Mouse (Mus musculus) cerebellum, adult 2 months (tissue): ENCODE results near the gene Zfp579. TPM values are rescaled to one million over a fixed set of nuclear protein-coding genes. Genes with fewer than 3 reads are reported as not detected.
A peak's percentile ranks its signal among the peaks of the same experiment; 100 is the strongest.
"Not testable (repeated sequence)": the region's sequence is repeated elsewhere in the genome, so short reads cannot be mapped to it uniquely, and the experiment has no call there.

ENCODE experiments used
- DNase-seq, 2 experiments: peaks; one replicate each; pipeline ENCODE4 v3.0.0; 2021
- H3K27ac ChIP-seq: fragments of 200-500 bp; 2 replicates; pipeline ENCODE4 v1.5.1; 2012; ENCODE audit warnings: low read length, control low read depth, inconsistent platforms; ENCODE audit not compliant: insufficient read depth
- H3K27me3 ChIP-seq: fragments of 200-500 bp; 2 replicates; pipeline ENCODE4 v1.6.1; 2012; ENCODE audit warnings: inconsistent platforms, mild to moderate bottlenecking, low read length, moderate library complexity; ENCODE audit not compliant: control insufficient read depth, insufficient read depth
- H3K4me1 ChIP-seq: fragments of 200-500 bp; 2 replicates; pipeline ENCODE4 v1.6.1; 2011; ENCODE audit warnings: low read length; ENCODE audit not compliant: control insufficient read depth, insufficient read depth
- H3K4me3 ChIP-seq: fragments of 200-500 bp; replicated peaks from 2 replicates; pipeline ENCODE3; 2011; ENCODE audit warnings: mild to moderate bottlenecking, low read depth, low read length, control low read depth; ENCODE audit not compliant: insufficient read depth
- CTCF ChIP-seq: fragments of 200-500 bp; IDR thresholded peaks from 2 replicates; pipeline ENCODE4 v1.5.1; 2011; ENCODE audit warnings: low read depth, mild to moderate bottlenecking, control low read depth, low read length, moderate library complexity, borderline replicate concordance; ENCODE audit not compliant: insufficient read depth
- POLR2A ChIP-seq: fragments of 200-500 bp; IDR thresholded peaks from 2 replicates; pipeline ENCODE4 v1.6.1; 2011; ENCODE audit warnings: low read length, control low read depth, borderline replicate concordance; ENCODE audit not compliant: insufficient read depth
- WGBS: fragments of 180-500 bp; shearing (Covaris S2); methylation state at CpG from one replicate; pipeline ENCODE4 v1.1.7; 2018; 5-methylcytosine and 5-hydroxymethylcytosine counted together
- polyA plus RNA-seq: library from polyadenylated mRNA; depleted of rRNA; stranded (reverse); fragments of >200 nt; gene quantifications from 2 replicates; pipeline ENCODE4 v1.2.3, GENCODE M21; 2012

The Zfp579 gene
- polyA plus RNA-seq, 1 experiment: 65.2 TPM

- Histone ChIP-seq H3K4me3 (no peak overlapping the region), H3K27ac (no peak overlapping the region), H3K27me3 (no peaks in the 10 kb centered on the region), H3K4me1 (no peaks in the 10 kb centered on the region)
- TF ChIP-seq CTCF (no peak), POLR2A (no peak)
- 93% methylated on average over 26 of the region's 26 CpGs for WGBS
- no peak for DNase-seq
Observed at GRCm38 (mm10) chr7:5008229-5008628, 12.3 kb upstream of the Zfp579 start.

- not testable (repeated sequence) for H3K4me3 ChIP-seq, H3K27ac ChIP-seq, H3K27me3 ChIP-seq, H3K4me1 ChIP-seq, DNase-seq
- 63% methylated on average over 8 of the region's 8 CpGs for WGBS
Observed at GRCm38 (mm10) chr7:5002876-5003275, 6.9 kb upstream of the Zfp579 start.

- Histone ChIP-seq H3K27ac (no peak overlapping the region), H3K27me3 (no peaks in the 10 kb centered on the region), H3K4me1 (no peaks in the 10 kb centered on the region), H3K4me3 (no peak overlapping the region)
- peak; percentile 34; the same call in 1 of the 2 replicates for TF ChIP-seq CTCF
- no peak for TF ChIP-seq POLR2A
- no peak for DNase-seq
- 70% methylated on average over 2 of the region's 2 CpGs for WGBS
Observed at GRCm38 (mm10) chr7:4999876-5000275, 3.9 kb upstream of the Zfp579 start.

GRCm38 (mm10) chr7:4996934-4997333, 976 bp upstream of the Zfp579 start:
- no peak for DNase-seq
- H3K4me3 ChIP-seq: peak overlapping the region; percentile 85
- 42% methylated on average over 8 of the region's 8 CpGs for WGBS

GRCm38 (mm10) chr7:4995268-4996002, 523 bp downstream of the Zfp579 start:
- no peak for DNase-seq
- H3K27ac ChIP-seq: peak overlapping the region; percentile 60
- TF ChIP-seq CTCF (no peak), POLR2A (no peak)
- H3K4me1 ChIP-seq: peaks cover 3% of the 10 kb centered on the region
- 4% methylated on average over 19 of the region's 19 CpGs for WGBS
- no peaks in the 10 kb centered on the region for H3K27me3 ChIP-seq
- peak overlapping the region; percentile 85 for H3K4me3 ChIP-seq

More at GRCm38 (mm10) chr7:4996934-4997333, 976 bp upstream of the Zfp579 start:
- H3K27ac ChIP-seq: peak overlapping the region; percentile 48; the same call in 1 of the 2 replicates
- peaks cover 3% of the 10 kb centered on the region for H3K4me1 ChIP-seq
- no peaks in the 10 kb centered on the region for H3K27me3 ChIP-seq
- TF ChIP-seq POLR2A: no peak
- no peak for TF ChIP-seq CTCF

GRCm38 (mm10) chr7:4993999-4994788, 1.8 kb downstream of the Zfp579 start:
- Histone ChIP-seq H3K4me3 (peak overlapping the region; percentile 85), H3K4me1 (peaks cover 3% of the 10 kb centered on the region), H3K27me3 (no peaks in the 10 kb centered on the region), H3K27ac (peak overlapping the region; percentile 41)
- DNase-seq: peak; percentile 59 to 64
- TF ChIP-seq POLR2A (no peak), CTCF (no peak)
- 55% methylated on average over 59 of the region's 59 CpGs for WGBS

- no peak for TF ChIP-seq POLR2A
- TF ChIP-seq CTCF: no peak
- Histone ChIP-seq H3K27me3 (no peaks in the 10 kb centered on the region), H3K27ac (peak overlapping the region; percentile 41), H3K4me3 (peak overlapping the region; percentile 85), H3K4me1 (peaks cover 3% of the 10 kb centered on the region)
- peak; percentile 35 to 38 for DNase-seq
- WGBS: 53% methylated on average over 55 of the region's 55 CpGs
Observed at GRCm38 (mm10) chr7:4993347-4993998, 2.5 kb downstream of the Zfp579 start.

- 46% methylated on average over 2 of the region's 2 CpGs for WGBS
- DNase-seq: no peak
- Histone ChIP-seq H3K4me1 (peaks cover 3% of the 10 kb centered on the region), H3K27ac (no peak overlapping the region), H3K4me3 (no peak overlapping the region), H3K27me3 (no peaks in the 10 kb centered on the region)
- TF ChIP-seq CTCF: no peak
- TF ChIP-seq POLR2A: no peak
Observed at GRCm38 (mm10) chr7:4988250-4988649, 7.7 kb downstream of the Zfp579 start.
